Mouse (Mus musculus): ENCODE measurements around the gene Pccb. TPM values are rescaled to one million over a fixed set of nuclear protein-coding genes. Genes with fewer than 3 reads are reported as not detected.

The Pccb gene
- polyA plus RNA-seq (2012; rRNA removed) = 64.3 and 67.4 TPM in 2 replicates

DNA sequence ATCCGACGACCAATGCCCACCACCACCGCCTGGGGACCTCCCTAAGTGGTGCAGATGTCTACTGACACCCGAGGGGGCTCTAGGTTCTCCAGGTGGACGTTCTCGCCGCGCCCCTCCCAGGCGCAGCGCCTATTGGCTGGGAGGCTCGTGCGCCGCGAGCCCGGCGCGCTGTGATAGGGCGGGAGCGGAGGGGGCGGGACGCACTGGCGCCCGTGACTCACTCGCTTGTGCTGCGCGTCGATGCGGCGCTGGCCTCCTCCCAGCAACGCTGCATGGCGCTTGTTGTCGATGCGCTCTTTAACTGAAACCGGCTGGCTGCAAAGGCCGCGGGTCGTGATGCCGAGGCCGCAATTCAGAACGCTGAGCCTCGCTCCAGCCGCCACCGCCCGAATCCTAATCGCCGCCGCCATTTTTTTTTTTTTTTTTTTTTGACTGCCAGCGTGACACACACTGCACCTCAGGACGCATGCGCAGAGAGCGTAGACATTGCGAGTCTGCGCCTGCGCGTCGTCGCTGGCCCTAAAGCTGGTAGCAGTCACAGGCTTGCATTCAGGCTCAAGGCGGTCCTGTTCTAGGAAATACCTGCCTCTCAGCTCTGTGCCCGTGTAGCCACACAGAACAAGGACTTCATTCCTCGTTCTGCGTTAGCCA lies at the start of gene Pccb:
Gene Pccb (minus strand): TSS at position 451 of the 651 bp plus-strand sequence.

GRCm38 (mm10) chr9:101073987-101074331 lies 39.3 kb upstream of the Pccb start, which contains the start of gene Msl2:
Gene Msl2 (plus strand): TSS chr9:101074101.

Other genes with a start within 250 kb of the Pccb start
- gene Msl2, start 39.2 kb upstream of the Pccb start, polyA plus RNA-seq (2012; rRNA removed) = 22.6 and 22.9 TPM in 2 replicates
- 27.6 and 29.1 TPM in 2 replicates for gene Ppp2r3a, start 216.9 kb upstream of the Pccb start, polyA plus RNA-seq (2012; rRNA removed)